Mouse (Mus musculus): ENCODE results near the gene 4933407L21Rik. TPM values are rescaled to one million over a fixed set of nuclear protein-coding genes. Genes with fewer than 3 reads are reported as not detected.

4933407L21Rik gene
- polyA plus RNA-seq, 1 experiment = not detected

GRCm38 (mm10) chr1:85962081-85962480, 33.8 kb downstream of the 4933407L21Rik start:
- H3K4me1 ChIP-seq (ENCODE audit: control insufficient read depth, insufficient read depth, low read length) = peaks cover 22% of the 10 kb centered on the region
- TF ChIP-seq POLR2A (IDR thresholded peaks at IDR 0.05; ENCODE audit: insufficient read depth, low read depth, low read length) = no peak
- no peak for TF ChIP-seq CTCF (IDR thresholded peaks at IDR 0.05; ENCODE audit: insufficient read depth, low read depth, low read length)
- 91% methylated on average over 3 of the region's 3 CpGs for WGBS
- H3K27ac ChIP-seq (ENCODE audit: insufficient read depth, low read depth, low read length) = no peak overlapping the region
- no peak overlapping the region for H3K4me3 ChIP-seq (ENCODE audit: insufficient read depth, low read depth, low read length)

- 0 out of 2 replicates have a peak, but pooled peaks cover 5% of the 10 kb centered on the region for H3K4me1 ChIP-seq (ENCODE audit: control insufficient read depth, insufficient read depth, low read length)
- no peak overlapping the region for H3K27ac ChIP-seq (ENCODE audit: insufficient read depth, low read depth, low read length)
- WGBS = 74% methylated on average over 3 of the region's 3 CpGs
- no peak for TF ChIP-seq CTCF (IDR thresholded peaks at IDR 0.05; ENCODE audit: insufficient read depth, low read depth, low read length)
- no peak for TF ChIP-seq POLR2A (IDR thresholded peaks at IDR 0.05; ENCODE audit: insufficient read depth, low read depth, low read length)
- no peak overlapping the region for H3K4me3 ChIP-seq (ENCODE audit: insufficient read depth, low read depth, low read length)
Measured at GRCm38 (mm10) chr1:85965856-85966255, 37.6 kb downstream of the 4933407L21Rik start.

- no peak overlapping the region for H3K4me3 ChIP-seq (ENCODE audit: insufficient read depth, low read depth, low read length)
- H3K4me1 ChIP-seq (ENCODE audit: control insufficient read depth, insufficient read depth, low read length) = 0 out of 2 replicates have a peak, but pooled peaks cover 4% of the 10 kb centered on the region
- 85% methylated on average over 1 of the region's 1 CpGs for WGBS
- TF ChIP-seq CTCF (IDR thresholded peaks at IDR 0.05; ENCODE audit: insufficient read depth, low read depth, low read length) (no peak), POLR2A (IDR thresholded peaks at IDR 0.05; ENCODE audit: insufficient read depth, low read depth, low read length) (no peak)
- no peak overlapping the region for H3K27ac ChIP-seq (ENCODE audit: insufficient read depth, low read depth, low read length)
Measured at GRCm38 (mm10) chr1:85969081-85969480, 40.8 kb downstream of the 4933407L21Rik start.

GRCm38 (mm10) chr1:85969519-85969918, 41.2 kb downstream of the 4933407L21Rik start:
- no peak overlapping the region for H3K27ac ChIP-seq (ENCODE audit: insufficient read depth, low read depth, low read length)
- H3K4me1 ChIP-seq (ENCODE audit: control insufficient read depth, insufficient read depth, low read length) = 0 out of 2 replicates have a peak, but pooled peaks cover 4% of the 10 kb centered on the region
- no peak overlapping the region for H3K4me3 ChIP-seq (ENCODE audit: insufficient read depth, low read depth, low read length)
- TF ChIP-seq POLR2A (IDR thresholded peaks at IDR 0.05; ENCODE audit: insufficient read depth, low read depth, low read length) (no peak), CTCF (IDR thresholded peaks at IDR 0.05; ENCODE audit: insufficient read depth, low read depth, low read length) (no peak)
- WGBS = 37% methylated on average over 1 of the region's 1 CpGs

GRCm38 (mm10) chr1:85971070-85971469, 42.8 kb downstream of the 4933407L21Rik start:
- Histone ChIP-seq H3K27ac (ENCODE audit: insufficient read depth, low read depth, low read length) (no peak overlapping the region), H3K4me3 (ENCODE audit: insufficient read depth, low read depth, low read length) (no peak overlapping the region), H3K4me1 (ENCODE audit: control insufficient read depth, insufficient read depth, low read length) (0 out of 2 replicates have a peak, but pooled peaks cover 2% of the 10 kb centered on the region)
- no peak for TF ChIP-seq CTCF (IDR thresholded peaks at IDR 0.05; ENCODE audit: insufficient read depth, low read depth, low read length)
- TF ChIP-seq POLR2A (IDR thresholded peaks at IDR 0.05; ENCODE audit: insufficient read depth, low read depth, low read length) = no peak
- WGBS = 96% methylated on average over 3 of the region's 3 CpGs

- TF ChIP-seq POLR2A (IDR thresholded peaks at IDR 0.05; ENCODE audit: insufficient read depth, low read depth, low read length) = no peak
- TF ChIP-seq CTCF (IDR thresholded peaks at IDR 0.05; ENCODE audit: insufficient read depth, low read depth, low read length) = no peak
- Histone ChIP-seq H3K4me1 (ENCODE audit: control insufficient read depth, insufficient read depth, low read length) (0 out of 2 replicates have a peak, but pooled peaks cover 2% of the 10 kb centered on the region), H3K4me3 (ENCODE audit: insufficient read depth, low read depth, low read length) (no peak overlapping the region), H3K27ac (ENCODE audit: insufficient read depth, low read depth, low read length) (no peak overlapping the region)
- WGBS = 65% methylated on average over 3 of the region's 3 CpGs
Measured at GRCm38 (mm10) chr1:85972341-85972740, 44.1 kb downstream of the 4933407L21Rik start.

- Histone ChIP-seq H3K4me1 (ENCODE audit: control insufficient read depth, insufficient read depth, low read length) (peaks cover 6% of the 10 kb centered on the region), H3K4me3 (ENCODE audit: insufficient read depth, low read depth, low read length) (no peak overlapping the region), H3K27ac (ENCODE audit: insufficient read depth, low read depth, low read length) (no peak overlapping the region)
- 95% methylated on average over 2 of the region's 2 CpGs for WGBS
- TF ChIP-seq CTCF (IDR thresholded peaks at IDR 0.05; ENCODE audit: insufficient read depth, low read depth, low read length) (no peak), POLR2A (IDR thresholded peaks at IDR 0.05; ENCODE audit: insufficient read depth, low read depth, low read length) (no peak)
Measured at GRCm38 (mm10) chr1:85973468-85973877, 45.2 kb downstream of the 4933407L21Rik start.

- Histone ChIP-seq H3K4me3 (ENCODE audit: insufficient read depth, low read depth, low read length) (no peak overlapping the region), H3K4me1 (ENCODE audit: control insufficient read depth, insufficient read depth, low read length) (peaks cover 8% of the 10 kb centered on the region), H3K27ac (ENCODE audit: insufficient read depth, low read depth, low read length) (no peak overlapping the region)
- no peak for TF ChIP-seq POLR2A (IDR thresholded peaks at IDR 0.05; ENCODE audit: insufficient read depth, low read depth, low read length)
- no peak for TF ChIP-seq CTCF (IDR thresholded peaks at IDR 0.05; ENCODE audit: insufficient read depth, low read depth, low read length)
- 84% methylated on average over 3 of the region's 3 CpGs for WGBS
Measured at GRCm38 (mm10) chr1:85977709-85978108, 49.4 kb downstream of the 4933407L21Rik start.

GRCm38 (mm10) chr1:85981738-85982357, 53.6 kb downstream of the 4933407L21Rik start:
- WGBS = 54% methylated on average over 7 of the region's 7 CpGs
- H3K4me3 ChIP-seq (ENCODE audit: insufficient read depth, low read depth, low read length) = no peak overlapping the region
- H3K4me1 ChIP-seq (ENCODE audit: control insufficient read depth, insufficient read depth, low read length) = peaks cover 8% of the 10 kb centered on the region
- TF ChIP-seq CTCF (IDR thresholded peaks at IDR 0.05; ENCODE audit: insufficient read depth, low read depth, low read length) (no peak), POLR2A (IDR thresholded peaks at IDR 0.05; ENCODE audit: insufficient read depth, low read depth, low read length) (no peak)
- H3K27ac ChIP-seq (ENCODE audit: insufficient read depth, low read depth, low read length) = no peak overlapping the region

All from olfactory bulb, adult 2 months (tissue).